Mouse (Mus musculus): ENCODE measurements at regions not wholly inside any gene's neighbourhood (a gene's known extent, or its start where the extent isn't known, plus 50 kb on each side); places are given as distances from the start of the nearest gene placed in this dataset.

- in situ Hi-C loops (cut with MboI; ENCODE audit: low pct_ligation_motif_present, low pct_unique_long_range_greater_than_20kb, low sequenced_read_pairs) = no loop called here
These were observed 73.7 kb upstream of the Robo1 start for GRCm38 (mm10) chr16:72234366-72234765.

GRCm38 (mm10) chr16:72239631-72240030, 68.5 kb upstream of the Robo1 start:
- H3K27me3 ChIP-seq (replicated peaks) = no peaks in the 10 kb centered on the region
- TF ChIP-seq MYC (IDR thresholded peaks at IDR 0.05; ENCODE audit: low read depth, low read length) (no peak), POLR2A (IDR thresholded peaks at IDR 0.05; ENCODE audit: low read depth, low read length) (no peak), ZNF384 (IDR thresholded peaks at IDR 0.05; ENCODE audit: low read depth, low read length) (no peak), POLR2AphosphoS2 (IDR thresholded peaks at IDR 0.05; ENCODE audit: low read depth, low read length) (no peak), CHD2 (IDR thresholded peaks at IDR 0.05; ENCODE audit: low read length) (no peak), E2F4 (IDR thresholded peaks at IDR 0.05; ENCODE audit: insufficient replicate concordance, low read depth, low read length) (no peak), USF1 (IDR thresholded peaks at IDR 0.05; ENCODE audit: low read depth, low read length) (no peak), CTCF (conservative IDR thresholded peaks at IDR 0.05 in 1 of 2, IDR thresholded peaks at IDR 0.05 in 1 of 2; ENCODE audit: low read depth in 2 of 2, low read length in 2 of 2) (no peak), BHLHE40 (IDR thresholded peaks at IDR 0.05; ENCODE audit: low read depth, low read length) (no peak)
- H3K79me2 ChIP-seq (replicated peaks; ENCODE audit: control insufficient read depth, extremely low read depth, insufficient read depth, poor library complexity, severe bottlenecking) = no peaks in the 10 kb centered on the region
- in situ Hi-C loops (cut with MboI; ENCODE audit: low pct_ligation_motif_present, low pct_unique_long_range_greater_than_20kb, low sequenced_read_pairs) = no loop called here
- H3K9ac ChIP-seq (ENCODE audit: insufficient read depth, low read depth) = no peak overlapping the region
- no peaks in the 10 kb centered on the region for H3K36me3 ChIP-seq (replicated peaks in 1 of 2; ENCODE audit: control insufficient read depth in 1 of 2, insufficient read depth in 1 of 2, low read length in 1 of 2)
- no peaks in the 10 kb centered on the region for H3K4me1 ChIP-seq (ENCODE audit: control insufficient read depth in 1 of 2, insufficient read depth in 2 of 2)
- no peak for DNase-seq (ENCODE audit: extremely low read depth)
- H3K4me2 ChIP-seq (ENCODE audit: insufficient read depth, low read depth, poor library complexity, severe bottlenecking) = no peak overlapping the region
- no peak overlapping the region for H3K27ac ChIP-seq (ENCODE audit: insufficient read depth, low read depth)
- peaks cover 40% of the 10 kb centered on the region for H3K9me3 ChIP-seq (replicated peaks; ENCODE audit: low read length)
- H3K4me3 ChIP-seq (replicated peaks in 1 of 3; ENCODE audit: low read depth in 2 of 3, low read length in 2 of 3, poor library complexity in 1 of 3) = no peak overlapping the region
- dilution Hi-C loops (cut with MboI; ENCODE audit: extremely low pct_ligation_motif_present, extremely low pct_unique_long_range_greater_than_20kb, low sequenced_read_pairs) = no loop called here

More at GRCm38 (mm10) chr16:72234366-72234765, 73.7 kb upstream of the Robo1 start:
- TF ChIP-seq POLR2A (IDR thresholded peaks at IDR 0.05; ENCODE audit: low read depth, low read length) (no peak), MAFK (IDR thresholded peaks at IDR 0.05; ENCODE audit: insufficient replicate concordance, low read length) (no peak), E2F4 (IDR thresholded peaks at IDR 0.05; ENCODE audit: insufficient replicate concordance, low read depth, low read length) (no peak), ZMIZ1 (IDR thresholded peaks at IDR 0.05; ENCODE audit: low read depth, low read length) (no peak), EP300 (IDR thresholded peaks at IDR 0.05; ENCODE audit: low read length) (no peak), MYC (IDR thresholded peaks at IDR 0.05; ENCODE audit: low read depth, low read length) (no peak), CHD2 (IDR thresholded peaks at IDR 0.05; ENCODE audit: low read length) (no peak), JUND (conservative IDR thresholded peaks at IDR 0.05; ENCODE audit: low read depth, low read length) (no peak), KAT2A (IDR thresholded peaks at IDR 0.05; ENCODE audit: insufficient replicate concordance, low read length) (no peak), SIN3A (IDR thresholded peaks at IDR 0.05; ENCODE audit: low read length) (no peak), ZNF384 (IDR thresholded peaks at IDR 0.05; ENCODE audit: low read depth, low read length) (no peak), TCF12 (IDR thresholded peaks at IDR 0.05; ENCODE audit: low read depth, low read length) (no peak), HCFC1 (IDR thresholded peaks at IDR 0.05; ENCODE audit: low read depth, low read length) (no peak)
- Histone ChIP-seq H3K36me3 (replicated peaks in 1 of 2; ENCODE audit: control insufficient read depth in 1 of 2, insufficient read depth in 1 of 2, low read length in 1 of 2) (no peaks in the 10 kb centered on the region), H3K9ac (ENCODE audit: insufficient read depth, low read depth) (no peak overlapping the region), H3K27me3 (replicated peaks) (no peaks in the 10 kb centered on the region), H3K9me3 (replicated peaks; ENCODE audit: low read length) (peaks cover 31% of the 10 kb centered on the region), H3K79me2 (replicated peaks; ENCODE audit: control insufficient read depth, extremely low read depth, insufficient read depth, poor library complexity, severe bottlenecking) (no peaks in the 10 kb centered on the region), H3K4me1 (ENCODE audit: control insufficient read depth in 1 of 2, insufficient read depth in 2 of 2) (no peaks in the 10 kb centered on the region), H3K4me2 (ENCODE audit: insufficient read depth, low read depth, poor library complexity, severe bottlenecking) (no peak overlapping the region), H3K27ac (ENCODE audit: insufficient read depth, low read depth) (no peak overlapping the region), H3K4me3 (replicated peaks in 1 of 3; ENCODE audit: low read depth in 2 of 3, low read length in 2 of 3, poor library complexity in 1 of 3) (no peak overlapping the region)
- no peak for DNase-seq (ENCODE audit: extremely low read depth)
- dilution Hi-C loops (cut with MboI; ENCODE audit: extremely low pct_ligation_motif_present, extremely low pct_unique_long_range_greater_than_20kb, low sequenced_read_pairs) = no loop called here

All from CH12.LX (cell line).